Mouse (Mus musculus) lung, adult 2 months (tissue): Measurements from ENCODE around the gene Nat14.
"Not testable (repeated sequence)": the region's sequence is repeated elsewhere in the genome, so short reads cannot be mapped to it uniquely, and the experiment has no call there.

Experiments used
- CTCF ChIP-seq: fragments of 200-500 bp; IDR thresholded peaks from 2 replicates; pipeline ENCODE4 v1.5.1; 2011; ENCODE audit warnings: mild to moderate bottlenecking, low read length, control low read depth; ENCODE audit not compliant: insufficient read depth
- POLR2A ChIP-seq: fragments of 200-500 bp; IDR thresholded peaks from 2 replicates; pipeline ENCODE4 v1.6.1; 2011; ENCODE audit warnings: low read depth, mild to moderate bottlenecking, control low read depth, low read length, borderline replicate concordance; ENCODE audit errors: extremely low read depth

GRCm38 (mm10) chr7:4879036-4879435, 42.8 kb upstream of the Nat14 start:
- TF ChIP-seq POLR2A, CTCF: not testable (repeated sequence)
